Mouse (Mus musculus) MEL-GATA-1-ER (cell line): ENCODE data around the gene Liph.
"Not testable (repeated sequence)": the region's sequence is repeated elsewhere in the genome, so short reads cannot be mapped to it uniquely, and the experiment has no call there.

Experiments
- DNase-seq: peaks from one replicate; pipeline ENCODE4 v3.0.0-alpha.2; 2012; ENCODE audit warnings: low read depth; ENCODE audit errors: extremely low read depth

The Liph gene

GRCm38 (mm10) chr16:21976203-21976602 is 19.3 kb downstream of the Liph start:
- DNase-seq: no peak

- no peak for DNase-seq
Measured at GRCm38 (mm10) chr16:21971446-21971845, 24.0 kb downstream of the Liph start.

- no peak for DNase-seq
Measured at GRCm38 (mm10) chr16:21970536-21970935, 24.9 kb downstream of the Liph start.

GRCm38 (mm10) chr16:21969874-21970273 is 25.6 kb downstream of the Liph start:
- DNase-seq: no peak

GRCm38 (mm10) chr16:21965576-21965975 is 29.9 kb downstream of the Liph start:
- no peak for DNase-seq

- DNase-seq: no peak
Measured at GRCm38 (mm10) chr16:21955591-21955990, 39.9 kb downstream of the Liph start.

- DNase-seq: peak; percentile 59
Measured at GRCm38 (mm10) chr16:21946761-21947715, 48.4 kb downstream of the Liph start, which contains the start of gene Tmem41a. Gene Tmem41a, minus strand, starts transcription at chr16:21947552.

- no peak for DNase-seq
Measured at GRCm38 (mm10) chr16:21928471-21928870, 67.0 kb downstream of the Liph start.

GRCm38 (mm10) chr16:21916681-21917080 is 78.8 kb downstream of the Liph start:
- DNase-seq: no peak

GRCm38 (mm10) chr16:21913347-21913746 is 82.1 kb downstream of the Liph start:
- peak; percentile 47 for DNase-seq

GRCm38 (mm10) chr16:21908906-21909305 is 86.6 kb downstream of the Liph start:
- DNase-seq: not testable (repeated sequence)

- DNase-seq: no peak
Measured at GRCm38 (mm10) chr16:21906902-21907301, 88.6 kb downstream of the Liph start.

- DNase-seq: no peak
Measured at GRCm38 (mm10) chr16:21905996-21906395, 89.5 kb downstream of the Liph start.

- no peak for DNase-seq
Measured at GRCm38 (mm10) chr16:21904636-21905035, 90.8 kb downstream of the Liph start.
